Mouse (Mus musculus) splenic B cell, adult 2 months (primary cell): Measurements from ENCODE around the gene Zfr2.
A peak's percentile ranks its signal among the peaks of the same experiment; 100 is the strongest.

Experiments used
- DNase-seq: peaks from one replicate; pipeline ENCODE4 v3.0.0-alpha.2; 2011; ENCODE audit warnings: low read depth, low spot score
- H3K27me3 ChIP-seq: 2 replicates; pipeline ENCODE4 v1.6.1; 2012; ENCODE audit warnings: mild to moderate bottlenecking, low read length, moderate library complexity, mixed read lengths; ENCODE audit not compliant: control insufficient read depth, poor library complexity, insufficient read depth, severe bottlenecking
- H3K36me3 ChIP-seq: 2 replicates; pipeline ENCODE4 v1.6.1; 2012; ENCODE audit warnings: mild to moderate bottlenecking, low read length, moderate library complexity, mixed read lengths; ENCODE audit not compliant: control insufficient read depth, poor library complexity, insufficient read depth, severe bottlenecking

Gene Zfr2

DNA sequence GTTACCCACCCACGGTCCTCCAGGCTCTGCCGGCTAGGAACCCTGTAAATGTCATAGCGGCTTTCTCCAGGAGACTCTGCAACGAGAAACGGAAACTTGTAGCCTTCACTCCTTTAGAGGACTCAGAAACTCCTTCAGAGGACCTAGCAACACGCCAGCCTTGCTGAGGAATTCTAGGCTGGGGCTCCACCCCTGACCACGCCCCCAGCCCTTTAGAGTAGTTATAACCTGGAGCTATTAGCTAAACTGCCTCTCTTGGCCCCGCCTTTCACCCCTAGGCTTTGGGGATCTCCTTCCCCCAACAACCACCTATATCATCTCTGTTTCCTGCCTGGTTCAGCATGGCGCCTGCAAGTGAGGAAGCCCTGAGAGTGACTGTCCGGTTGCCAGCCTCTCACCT is 46.5 kb downstream of the Zfr2 start:
- DNase-seq = no peak
- Histone ChIP-seq H3K27me3 (no peaks in the 10 kb centered on the region), H3K36me3 (no peaks in the 10 kb centered on the region)

- no peaks in the 10 kb centered on the region for H3K36me3 ChIP-seq
- DNase-seq = no peak
- no peaks in the 10 kb centered on the region for H3K27me3 ChIP-seq
Observed at GRCm38 (mm10) chr10:81284189-81284588, 51.2 kb downstream of the Zfr2 start.

DNA sequence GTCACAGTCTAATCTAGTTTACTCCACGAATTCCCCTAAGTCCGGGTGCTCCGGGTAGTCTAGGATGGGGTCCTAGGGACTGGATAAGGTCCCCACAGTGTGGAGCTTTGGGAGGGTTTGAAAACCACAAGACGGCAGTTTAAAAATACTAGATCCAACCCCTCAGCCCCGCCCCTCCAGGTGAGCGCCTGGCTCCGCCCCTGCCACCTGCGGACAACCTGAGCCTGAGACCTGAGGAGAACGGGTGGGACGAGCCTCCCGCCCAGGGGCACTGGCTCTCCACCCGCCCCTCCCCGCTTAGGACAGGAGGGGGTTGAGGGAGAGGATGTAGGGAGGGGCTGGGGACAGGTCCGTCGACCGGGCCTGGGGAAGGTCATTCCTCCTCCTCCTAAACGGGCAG is 51.8 kb downstream of the Zfr2 start:
- no peaks in the 10 kb centered on the region for H3K36me3 ChIP-seq
- no peak for DNase-seq
- no peaks in the 10 kb centered on the region for H3K27me3 ChIP-seq

GRCm38 (mm10) chr10:81285694-81286450 is 52.9 kb downstream of the Zfr2 start:
- DNase-seq = peak; percentile 92
- Histone ChIP-seq H3K27me3 (no peaks in the 10 kb centered on the region), H3K36me3 (no peaks in the 10 kb centered on the region)

DNA sequence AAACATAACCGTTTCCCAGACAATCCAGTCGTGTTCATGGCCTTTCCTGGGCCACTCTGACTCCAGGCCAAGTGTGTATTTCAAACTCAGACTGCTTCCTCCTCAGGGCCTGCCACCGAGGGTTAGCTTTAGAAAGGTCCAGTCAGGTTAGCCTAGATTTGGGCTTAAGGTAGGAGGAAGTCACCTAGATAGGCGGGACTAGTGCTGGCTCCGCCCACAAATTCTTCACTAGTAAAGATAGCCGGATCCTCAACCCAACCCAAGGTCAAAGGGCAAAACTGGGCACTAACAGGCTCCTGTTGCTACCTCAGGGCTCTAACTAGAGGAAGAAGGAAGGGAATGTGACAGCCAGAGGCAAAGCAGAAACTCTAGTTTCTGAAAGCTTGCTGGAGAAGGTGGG is 53.6 kb downstream of the Zfr2 start:
- no peaks in the 10 kb centered on the region for H3K36me3 ChIP-seq
- no peaks in the 10 kb centered on the region for H3K27me3 ChIP-seq
- peak; percentile 61 for DNase-seq

DNA sequence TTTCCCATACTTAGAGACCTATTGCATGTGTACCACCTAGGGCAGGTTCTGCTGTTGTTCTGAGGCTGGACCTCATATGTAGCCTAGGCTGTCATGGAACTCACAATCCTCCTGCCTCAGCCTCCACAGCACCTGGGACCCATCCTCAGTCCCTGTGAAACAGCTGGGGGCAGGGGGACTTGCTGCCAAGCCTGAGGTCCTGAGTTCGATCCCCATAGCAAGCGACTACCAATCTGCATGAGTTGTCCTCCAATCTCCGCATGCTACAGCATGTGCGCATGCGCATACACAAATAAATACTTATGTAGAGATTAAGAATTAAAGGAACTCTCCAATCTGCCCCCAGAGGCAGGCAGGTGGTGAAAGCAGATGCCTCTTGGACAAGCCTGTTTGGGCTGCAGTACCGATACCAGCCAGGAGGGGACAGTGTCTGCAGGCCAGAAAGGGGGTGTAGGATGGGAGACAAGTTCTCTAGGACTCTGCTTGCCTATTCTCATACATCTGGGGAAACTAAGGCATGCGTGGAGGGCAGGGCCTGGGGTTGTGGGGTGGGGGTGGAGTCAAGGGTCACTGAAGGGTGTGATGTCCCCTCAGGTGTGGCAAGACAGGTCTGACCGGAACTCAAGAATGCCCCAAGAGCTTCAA is 54.7 kb downstream of the Zfr2 start:
- Histone ChIP-seq H3K27me3 (no peaks in the 10 kb centered on the region), H3K36me3 (no peaks in the 10 kb centered on the region)
- peak; percentile 85 for DNase-seq

DNA sequence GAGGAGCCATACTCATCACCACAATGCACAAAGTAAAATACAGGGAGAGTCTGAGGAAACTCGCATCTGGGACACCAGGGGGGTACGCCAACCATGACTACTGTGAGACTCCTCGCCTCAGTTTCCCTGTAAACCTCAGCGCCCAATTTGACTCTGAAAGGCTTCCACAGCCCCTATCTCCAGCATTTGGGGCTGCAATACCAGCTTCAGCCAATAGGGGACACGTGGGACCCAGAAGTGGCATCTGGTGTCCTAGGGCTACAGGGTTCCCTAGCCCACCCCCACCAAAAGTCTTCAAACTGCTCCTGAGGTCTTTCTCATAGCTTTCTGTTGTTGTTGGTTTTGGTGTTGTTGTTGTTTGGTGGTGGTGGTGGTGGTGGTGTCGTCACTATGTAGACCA is 55.6 kb downstream of the Zfr2 start:
- peak; percentile 66 for DNase-seq
- H3K36me3 ChIP-seq = no peaks in the 10 kb centered on the region

DNA sequence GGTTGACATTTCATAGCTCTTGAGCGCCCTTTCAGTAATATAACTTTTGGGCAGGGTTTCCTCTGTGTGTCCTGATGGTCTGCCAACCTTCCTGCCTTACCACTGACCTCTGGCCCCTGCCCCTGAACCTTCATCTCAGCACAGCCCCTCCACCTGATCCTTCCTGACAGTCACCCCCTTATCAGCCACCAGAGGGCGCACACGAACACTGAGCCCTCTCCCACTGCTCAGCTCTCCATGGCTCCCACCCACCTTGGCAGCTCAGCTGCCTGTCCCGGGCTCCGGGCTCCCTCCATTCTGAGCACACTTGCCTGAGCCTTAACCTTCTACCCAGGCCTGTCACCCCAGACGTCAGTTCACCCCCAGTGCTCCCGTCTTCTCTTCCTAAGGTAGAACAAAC is 56.3 kb downstream of the Zfr2 start:
- Histone ChIP-seq H3K27me3 (no peaks in the 10 kb centered on the region), H3K36me3 (no peaks in the 10 kb centered on the region)
- DNase-seq = peak; percentile 84

More for the DNA sequence above, 55.6 kb downstream of the Zfr2 start:
- no peaks in the 10 kb centered on the region for H3K27me3 ChIP-seq

DNA sequence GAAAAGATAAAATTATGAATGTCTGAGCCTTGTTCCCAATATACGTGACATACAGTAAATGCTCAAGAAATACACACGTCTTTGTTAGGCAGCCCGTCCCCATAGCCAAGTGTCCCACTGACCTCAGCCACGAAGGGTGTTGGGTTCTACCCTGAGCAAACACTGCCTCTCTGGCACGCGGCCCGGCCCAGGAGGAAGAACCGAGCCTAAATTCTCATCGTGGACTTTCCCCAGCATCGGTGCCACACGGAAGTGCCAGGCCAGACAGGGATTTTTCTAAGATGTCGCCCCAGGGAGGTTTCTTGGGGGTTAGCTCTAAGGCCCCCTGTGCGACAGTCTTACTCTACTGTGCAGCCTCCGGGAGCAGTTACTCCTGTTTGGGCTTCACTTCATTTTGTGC is 56.9 kb downstream of the Zfr2 start:
- no peaks in the 10 kb centered on the region for H3K27me3 ChIP-seq
- H3K36me3 ChIP-seq = no peaks in the 10 kb centered on the region
- DNase-seq = no peak

DNA sequence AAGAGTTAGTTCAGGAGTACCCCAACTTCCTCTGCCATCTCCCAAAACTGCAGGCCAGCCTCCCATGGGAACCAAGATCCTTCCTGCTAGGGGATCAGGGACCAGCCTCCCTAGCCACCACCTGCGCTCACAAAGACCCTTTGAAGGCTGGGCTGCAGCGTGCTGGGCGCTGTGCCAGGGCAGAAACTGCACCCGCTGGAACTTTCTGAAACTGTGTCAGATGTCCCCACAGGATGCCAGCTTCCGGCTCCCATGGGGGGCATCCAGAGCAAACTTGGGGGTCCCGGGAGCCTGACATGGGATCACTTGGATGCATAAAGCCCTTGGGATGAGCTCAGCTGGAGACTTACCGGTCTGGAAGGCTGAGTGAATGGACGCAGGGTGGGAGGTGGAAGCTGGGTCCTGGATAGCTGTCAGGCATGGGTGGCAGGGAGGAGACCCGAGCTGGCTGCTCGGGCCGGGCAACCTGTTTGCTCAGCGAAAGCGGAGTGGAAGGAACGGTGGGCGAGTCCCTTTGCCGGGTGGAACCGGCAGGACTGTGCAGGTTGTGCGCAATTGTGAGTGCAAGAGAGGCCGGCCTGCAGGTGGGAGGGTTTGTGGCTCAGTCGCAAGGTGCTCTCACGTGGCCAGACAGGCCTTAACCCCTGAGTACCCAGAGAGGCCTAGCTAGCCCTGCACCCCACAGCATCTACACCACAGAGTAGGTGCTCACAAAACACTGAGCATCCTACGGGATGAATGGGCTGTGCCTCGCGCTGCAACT is 57.9 kb downstream of the Zfr2 start:
- DNase-seq = peak; percentile 46
- no peaks in the 10 kb centered on the region for H3K27me3 ChIP-seq
- H3K36me3 ChIP-seq = no peaks in the 10 kb centered on the region

- H3K27me3 ChIP-seq = no peaks in the 10 kb centered on the region
- H3K36me3 ChIP-seq = no peaks in the 10 kb centered on the region
- peak; percentile 65 for DNase-seq
Observed at GRCm38 (mm10) chr10:81291511-81292104, 58.7 kb downstream of the Zfr2 start, which contains the start of gene Tjp3. TSS of gene Tjp3 (minus strand) at chr10:81291581.

DNA sequence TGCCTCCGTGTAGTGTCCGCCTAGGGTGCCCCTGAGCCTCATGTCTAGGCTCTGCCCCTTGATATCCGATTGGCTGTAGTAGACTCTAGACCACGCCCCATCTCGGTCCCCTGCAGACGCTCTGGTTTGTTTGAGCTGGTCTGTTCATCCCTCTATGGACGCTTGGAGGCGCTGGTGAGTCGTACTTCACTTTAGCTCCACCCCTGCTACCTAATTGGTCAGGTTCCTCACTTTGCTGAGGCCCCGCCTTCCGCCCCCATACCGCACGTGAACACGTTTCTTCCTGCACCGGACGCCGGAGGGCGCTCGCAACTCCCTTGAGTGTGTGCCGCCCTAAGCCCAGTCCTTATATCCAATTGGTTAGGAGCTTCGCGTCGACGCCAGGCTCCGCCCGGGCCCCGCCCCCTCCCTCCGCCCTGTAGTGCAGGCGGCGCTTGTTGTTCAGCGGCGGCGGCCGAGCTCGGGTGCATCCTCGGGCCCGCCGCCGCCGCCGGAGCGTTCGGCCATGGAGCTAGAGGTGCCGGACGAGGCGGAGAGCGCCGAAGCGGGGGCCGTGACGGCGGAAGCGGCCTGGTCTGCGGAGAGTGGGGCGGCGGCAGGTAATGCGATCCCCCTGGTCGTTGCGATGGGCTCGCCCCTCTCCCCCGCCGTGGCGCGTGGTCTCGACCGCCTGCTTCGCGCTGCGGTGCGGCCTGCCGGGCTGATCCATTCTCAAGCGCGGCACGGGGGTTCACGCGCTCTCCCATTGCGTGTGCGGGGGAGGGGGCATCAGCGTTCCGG is 59.8 kb downstream of the Zfr2 start, which contains the start of gene Pip5k1c:
Gene Pip5k1c (plus strand): TSS at position 410 of the 780 bp plus-strand sequence.
- peak; percentile 100 for DNase-seq
- no peaks in the 10 kb centered on the region for H3K36me3 ChIP-seq
- no peaks in the 10 kb centered on the region for H3K27me3 ChIP-seq

DNA sequence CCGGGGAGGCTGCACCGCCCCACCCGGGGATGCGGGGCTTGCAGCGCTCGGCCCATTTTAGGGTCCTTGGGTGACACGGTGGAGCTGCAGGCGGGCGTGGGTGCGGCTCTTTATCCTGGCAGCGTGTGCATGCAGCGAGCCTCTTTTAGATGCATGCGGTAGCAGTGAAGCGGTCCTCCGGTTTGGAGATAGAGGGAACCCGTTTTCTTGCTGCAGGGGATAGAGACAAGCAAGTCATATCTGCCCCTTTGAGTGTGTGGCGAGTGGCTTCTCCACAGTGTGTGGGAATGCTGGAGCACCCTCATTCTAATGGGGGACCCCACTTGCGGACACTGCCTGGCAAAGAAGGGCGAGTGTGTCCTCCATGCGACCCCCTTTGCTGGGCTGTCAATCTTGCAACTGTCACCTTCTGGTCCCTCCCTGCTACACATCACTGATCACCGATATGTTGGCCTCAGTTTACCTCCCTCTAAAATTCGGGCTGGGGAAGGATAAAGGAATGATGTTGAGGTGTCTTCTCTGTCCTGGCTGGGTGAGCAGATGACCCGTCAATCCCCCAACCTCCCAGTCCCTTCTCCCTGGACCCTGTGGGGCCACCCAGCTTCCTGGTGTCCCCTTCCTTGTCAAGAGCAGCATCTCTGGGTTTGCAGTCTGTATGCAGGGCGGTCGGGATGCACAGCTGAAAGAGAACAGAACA is 60.5 kb downstream of the Zfr2 start:
- H3K27me3 ChIP-seq = no peaks in the 10 kb centered on the region
- H3K36me3 ChIP-seq = no peaks in the 10 kb centered on the region
- DNase-seq = no peak

- no peaks in the 10 kb centered on the region for H3K27me3 ChIP-seq
- no peaks in the 10 kb centered on the region for H3K36me3 ChIP-seq
- no peak for DNase-seq
Observed at GRCm38 (mm10) chr10:81294442-81294841, 61.5 kb downstream of the Zfr2 start.
